Mouse (Mus musculus): ENCODE results near the gene Pcca.

Pcca gene

DNA sequence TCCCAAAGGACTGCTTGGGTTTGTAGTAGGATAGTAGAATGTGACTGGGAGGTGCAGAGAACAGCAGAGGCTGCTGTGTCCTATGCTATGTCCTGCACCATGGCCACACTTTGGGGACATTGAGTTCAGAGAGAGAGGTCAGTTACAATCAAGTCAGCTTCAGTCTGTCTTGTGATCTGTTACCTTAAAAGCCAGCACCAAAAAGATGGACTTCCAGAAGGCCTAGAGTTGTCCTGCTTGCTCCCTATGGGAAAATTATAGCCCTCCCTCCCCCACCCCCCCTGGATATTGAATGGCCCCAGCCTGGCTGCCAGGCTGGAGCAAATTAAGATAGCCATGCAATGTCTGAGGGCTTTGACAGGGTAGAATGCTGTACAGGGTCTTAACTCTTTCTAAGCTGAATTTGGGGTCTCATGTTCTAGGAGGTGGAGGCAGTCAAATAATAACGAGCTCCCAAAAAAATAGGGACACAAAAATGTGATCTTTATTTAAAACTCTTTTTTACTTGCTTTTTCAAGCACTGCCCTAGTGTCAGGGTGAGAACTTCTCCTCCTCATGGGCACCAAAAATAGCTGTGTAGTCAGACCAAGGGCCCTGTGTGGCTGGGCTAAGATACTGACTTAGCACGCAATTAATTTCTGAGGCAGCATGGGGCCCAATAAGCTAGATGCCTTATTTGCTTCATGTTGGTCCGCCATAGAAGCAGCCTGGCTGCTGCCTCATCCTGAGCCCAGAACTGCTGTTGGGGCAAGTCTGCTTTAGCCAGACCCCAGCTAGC, 353.8 kb downstream of the Pcca start:
- no peak for DNase-seq (ENCODE audit: low spot score)

DNA sequence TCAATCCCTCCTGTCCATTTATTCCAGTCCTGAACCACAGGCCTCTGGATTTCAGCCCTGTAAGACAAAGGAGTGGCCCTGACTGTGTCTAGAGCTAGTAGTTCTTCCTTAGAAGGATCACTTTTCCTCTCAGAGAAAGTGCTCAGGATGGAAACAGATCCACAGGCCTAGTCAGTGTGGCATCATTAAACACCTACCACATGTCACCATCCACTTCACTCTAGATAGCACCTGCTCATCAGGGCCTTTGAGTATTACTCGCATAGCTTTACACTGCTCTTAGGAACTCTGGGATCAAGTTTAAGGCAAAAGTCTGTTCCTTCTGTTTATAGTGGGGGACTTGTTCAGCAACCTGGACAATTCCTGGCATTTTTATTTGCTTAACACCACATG, 354.4 kb downstream of the Pcca start:
- no peak for DNase-seq (ENCODE audit: low spot score)

DNA sequence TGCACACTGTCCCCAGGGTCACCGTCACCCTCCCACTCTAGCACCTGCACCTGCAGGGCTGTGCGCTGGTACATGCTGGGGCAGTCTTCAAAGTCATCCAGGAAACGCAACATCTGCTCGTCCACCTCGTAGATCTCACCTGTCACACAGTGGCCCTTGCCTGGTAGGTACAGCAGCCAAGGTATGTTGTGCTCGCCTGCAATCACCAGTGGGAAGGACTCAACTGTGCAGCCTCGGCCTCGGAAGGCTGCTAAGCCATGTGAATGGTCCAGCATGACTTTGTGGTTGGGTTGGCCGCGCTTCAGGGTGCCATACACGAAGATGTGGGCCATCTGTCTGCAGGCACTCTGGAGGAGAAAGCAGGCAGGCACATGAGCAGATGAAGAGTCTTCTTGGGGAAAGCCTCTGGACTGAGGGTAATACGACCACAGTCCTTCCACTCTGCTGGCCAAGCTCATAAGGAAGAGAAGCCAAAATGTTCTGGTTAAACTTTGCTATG, 357.4 kb downstream of the Pcca start:
- no peak for DNase-seq (ENCODE audit: low spot score)

DNA sequence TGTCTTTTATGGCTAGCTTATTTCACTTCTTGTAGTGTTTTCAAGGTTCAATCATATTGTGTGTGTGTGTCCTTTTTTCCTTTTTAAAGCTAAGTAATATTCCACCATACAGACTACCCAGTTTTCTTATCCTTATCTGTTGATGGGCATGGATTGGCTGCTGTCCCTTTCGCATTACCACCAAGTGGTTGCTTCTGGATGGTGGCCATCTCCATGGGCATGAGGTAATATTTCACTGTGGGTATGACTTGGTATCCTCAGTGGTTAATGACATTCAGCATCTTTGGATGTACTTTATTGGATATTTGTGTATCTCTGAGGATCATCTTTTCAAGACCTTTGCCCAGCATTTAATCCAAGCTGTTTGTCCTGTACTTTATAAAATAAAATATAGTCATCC, 362.0 kb downstream of the Pcca start:
- no peak for DNase-seq (ENCODE audit: low spot score)

DNA sequence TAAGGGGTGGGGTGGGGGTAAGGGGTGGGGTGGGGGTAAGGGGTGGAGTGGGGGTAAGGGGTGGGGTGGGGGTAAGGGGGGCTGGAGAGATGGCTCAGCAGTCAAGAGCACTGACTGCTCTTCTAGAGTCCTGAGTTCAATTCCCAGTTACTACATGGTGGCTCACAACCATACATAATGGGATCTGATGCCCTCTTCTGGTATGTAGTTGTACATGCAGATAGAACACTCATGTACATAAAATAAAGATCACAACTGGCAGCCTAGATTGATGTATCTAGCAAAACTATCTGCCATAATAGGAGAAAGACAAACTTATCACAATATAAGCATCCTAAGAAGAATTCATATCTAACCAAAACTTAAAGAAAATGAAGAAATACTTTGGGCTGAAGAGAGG, 364.4 kb downstream of the Pcca start:
- no peak for DNase-seq (ENCODE audit: low spot score)

DNA sequence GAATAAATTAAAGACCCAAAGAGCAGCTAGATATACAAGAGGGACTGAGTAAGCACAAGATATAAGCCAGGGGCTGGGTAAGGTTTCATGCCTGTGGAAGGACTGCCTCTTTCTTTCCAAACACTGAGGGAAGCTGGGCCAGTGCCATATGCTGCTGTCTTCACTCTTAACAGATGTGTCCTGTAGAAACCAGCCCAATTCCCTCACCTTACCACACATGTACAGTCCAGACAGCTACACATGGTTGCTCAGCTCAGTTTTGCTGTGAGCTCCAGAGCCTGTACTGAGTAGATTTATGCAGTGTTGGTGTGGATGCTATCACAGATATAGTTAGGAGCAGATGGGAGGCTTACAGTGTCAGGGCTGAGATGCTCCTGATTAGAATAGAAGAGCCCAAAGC, 366.6 kb downstream of the Pcca start:
- no peak for DNase-seq (ENCODE audit: low spot score)

DNA sequence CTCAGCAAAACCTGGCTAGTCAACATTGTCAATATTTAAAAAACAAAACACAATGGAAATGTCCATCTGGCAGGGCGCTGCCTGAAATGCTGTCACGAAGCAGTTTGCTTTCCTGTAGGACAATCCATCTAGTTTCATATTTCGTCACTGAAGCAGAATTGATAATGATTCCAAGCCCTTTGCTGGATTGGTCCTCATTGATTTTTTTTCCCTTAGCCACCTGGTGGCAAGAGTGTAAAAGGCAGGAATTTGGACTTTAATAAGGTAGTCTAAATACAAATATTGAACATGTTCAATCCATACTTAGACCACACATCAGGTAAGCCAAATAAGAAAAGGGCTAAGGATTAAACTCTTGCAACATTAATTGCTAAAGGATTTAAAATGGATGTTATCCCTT, 367.1 kb downstream of the Pcca start:
- no peak for DNase-seq (ENCODE audit: low spot score)

DNA sequence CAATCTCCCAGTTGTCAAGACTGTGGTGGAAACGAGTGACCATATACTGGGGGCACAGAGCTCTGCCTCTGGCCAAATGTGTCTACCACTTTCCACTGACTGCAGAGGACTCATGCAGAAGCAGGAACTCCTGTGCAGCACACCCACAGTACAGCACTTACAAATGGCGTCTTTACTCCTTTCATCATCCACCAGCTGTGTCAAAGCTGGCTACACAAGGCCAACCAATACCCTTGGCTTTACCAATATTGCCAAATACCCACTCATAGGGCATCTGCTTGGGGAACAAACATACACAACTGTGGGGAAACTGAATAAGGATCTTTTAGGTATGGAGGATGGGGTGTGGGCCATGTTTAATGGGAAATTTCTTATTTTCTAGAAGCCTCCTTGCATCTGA, 367.6 kb downstream of the Pcca start:
- DNase-seq (ENCODE audit: low spot score) = no peak

DNA sequence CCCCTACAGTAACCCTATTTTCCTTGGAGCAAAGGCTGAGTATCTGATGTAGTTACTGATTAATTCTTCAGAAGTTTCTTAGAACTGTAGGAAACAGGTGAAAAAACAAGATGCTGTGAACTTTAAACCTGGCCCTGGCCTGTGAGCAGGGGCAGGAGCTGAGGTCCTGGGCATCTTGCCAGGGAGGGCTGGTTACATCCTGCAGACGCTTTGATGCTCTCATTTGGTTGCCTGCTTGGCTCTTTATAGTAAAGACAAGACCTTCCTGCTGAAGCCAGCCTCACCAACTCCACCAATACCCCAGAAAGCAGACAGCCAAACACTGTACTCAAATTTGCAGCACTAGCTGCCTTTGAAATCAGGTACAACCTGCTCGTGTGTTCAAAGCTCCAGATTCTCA, 368.0 kb downstream of the Pcca start:
- DNase-seq (ENCODE audit: low spot score) = peak; percentile 34

DNA sequence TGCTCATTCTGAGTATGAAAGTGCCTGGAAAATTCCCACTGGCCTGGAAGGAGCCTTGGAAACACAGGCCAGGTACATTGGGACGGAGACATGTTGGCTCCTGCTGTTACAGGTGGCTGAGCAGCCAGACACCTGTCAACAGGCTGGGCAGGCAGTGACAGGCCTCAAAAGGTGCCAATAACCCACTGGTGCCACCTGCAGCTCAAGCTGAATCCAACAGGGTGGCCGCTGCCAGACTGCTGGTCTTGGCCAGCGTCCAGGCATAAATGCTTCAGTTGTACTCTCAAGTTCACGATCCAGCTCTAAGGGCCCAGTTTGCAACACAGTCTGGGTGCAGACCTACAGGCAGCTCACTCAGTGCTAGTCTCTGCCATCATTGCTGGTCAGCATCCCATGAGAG, 368.8 kb downstream of the Pcca start:
- DNase-seq (ENCODE audit: low spot score) = peak; percentile 82

DNA sequence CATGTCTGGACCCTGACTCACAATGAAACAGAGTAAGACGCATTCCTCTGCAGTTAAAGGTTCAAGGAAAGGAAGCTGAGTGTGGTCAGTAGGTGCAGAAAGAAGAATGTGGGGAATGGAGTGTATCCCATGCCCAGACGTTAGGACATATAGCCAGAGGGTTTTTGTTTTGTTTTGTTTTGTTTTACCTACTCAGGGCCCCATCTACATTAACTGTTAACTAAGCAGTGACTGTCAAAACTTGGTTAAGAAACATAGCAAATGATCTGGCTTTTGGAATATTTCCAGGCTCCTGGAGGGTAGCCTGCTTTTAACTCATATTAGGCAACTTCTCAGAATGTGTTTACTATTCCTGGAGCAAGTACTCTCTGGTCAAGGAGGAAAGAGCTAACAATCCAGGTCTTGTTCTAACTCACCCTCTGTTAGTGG, 369.8 kb downstream of the Pcca start:
- peak; percentile 56 for DNase-seq (ENCODE audit: low spot score)

DNA sequence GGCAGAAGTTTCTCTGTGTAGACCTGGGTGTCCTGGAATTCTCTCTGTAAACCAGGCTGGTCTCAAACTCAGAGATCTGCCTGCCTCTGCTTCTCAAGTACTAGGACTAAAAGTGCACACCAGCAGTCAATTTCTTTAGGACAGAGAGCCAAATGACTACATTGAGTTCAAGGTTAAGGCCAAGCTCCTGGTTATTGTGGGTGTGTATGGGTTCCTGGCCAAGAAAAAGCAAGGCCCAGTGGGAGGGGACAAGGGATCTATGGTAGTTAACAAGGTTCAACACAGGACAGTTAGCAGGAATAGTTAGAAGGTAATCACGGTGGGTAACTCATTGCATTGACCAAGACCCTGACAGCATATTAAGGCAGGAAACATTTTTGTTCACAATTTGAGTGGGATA, 370.9 kb downstream of the Pcca start:
- DNase-seq (ENCODE audit: low spot score) = no peak

DNA sequence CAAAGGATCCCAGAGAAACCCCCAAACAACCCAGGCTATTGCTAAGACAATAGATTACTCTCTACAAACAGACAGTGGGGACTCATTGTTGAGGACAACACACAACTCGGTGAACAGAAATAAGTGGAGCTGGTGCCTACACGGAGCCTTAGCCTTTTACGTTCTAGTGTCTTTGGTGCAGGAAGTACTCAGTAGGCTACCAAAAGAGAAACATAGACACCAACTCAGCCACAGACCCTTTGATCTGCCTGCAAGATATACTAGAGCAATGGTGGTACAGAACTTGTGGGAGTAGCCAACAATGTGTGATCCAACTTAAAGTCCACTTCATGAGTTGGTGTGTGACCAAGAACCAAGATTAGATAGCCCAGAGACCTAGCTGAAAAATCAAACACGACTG, 374.0 kb downstream of the Pcca start:
- no peak for DNase-seq (ENCODE audit: low spot score)

DNA sequence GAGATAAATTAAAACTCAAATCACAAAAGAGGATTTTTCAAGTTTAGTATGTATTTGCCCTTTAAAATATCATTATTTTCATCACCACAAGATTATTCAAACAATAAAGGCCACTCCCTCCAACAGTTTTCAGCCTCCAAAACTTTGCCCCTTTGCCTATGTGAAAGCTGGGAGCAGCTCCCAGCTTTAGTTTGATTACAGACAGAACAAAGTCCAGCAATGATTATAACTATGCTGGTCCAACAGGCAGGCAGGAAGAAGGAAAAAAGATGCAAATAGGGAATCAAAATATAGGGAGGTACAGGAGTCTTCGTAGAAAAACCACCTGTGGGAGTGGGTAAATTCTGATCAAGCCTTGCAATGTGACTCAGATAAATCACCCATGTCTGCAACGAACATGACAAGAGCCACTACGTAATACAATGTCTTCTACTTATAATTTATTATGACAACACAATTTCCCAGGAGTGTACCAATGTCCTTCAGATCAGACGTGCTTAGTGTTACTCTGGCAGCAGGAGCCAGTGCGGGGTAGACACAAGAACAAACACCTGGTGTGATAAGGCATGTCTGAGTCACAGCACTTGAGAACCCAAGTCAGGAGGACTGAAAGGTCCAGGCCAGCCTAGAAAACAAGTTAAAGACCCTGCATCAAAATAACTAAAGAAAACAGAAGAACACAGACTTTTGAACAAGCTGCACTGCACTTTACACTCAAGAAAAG, 375.4 kb downstream of the Pcca start:
- DNase-seq (ENCODE audit: low spot score) = peak; percentile 17

DNA sequence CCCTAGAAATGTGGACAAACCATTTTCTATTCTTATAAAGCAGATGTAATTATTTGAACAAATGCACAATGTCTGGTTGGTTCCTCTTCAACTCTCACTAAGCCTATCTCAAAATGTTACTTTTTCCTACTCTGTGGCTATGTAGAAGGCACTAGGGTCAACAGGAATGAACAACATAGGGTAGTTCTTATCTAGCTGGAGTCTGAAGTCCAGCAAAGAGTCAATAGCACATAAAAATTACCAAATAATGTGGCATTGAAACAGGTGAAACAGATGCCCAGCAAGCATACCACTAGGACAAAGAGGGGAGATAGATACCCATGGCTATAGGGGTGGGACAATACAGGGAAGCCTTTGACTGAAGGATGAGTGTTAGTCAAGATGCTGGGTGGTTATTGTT, 377.1 kb downstream of the Pcca start:
- DNase-seq (ENCODE audit: low spot score) = no peak

DNA sequence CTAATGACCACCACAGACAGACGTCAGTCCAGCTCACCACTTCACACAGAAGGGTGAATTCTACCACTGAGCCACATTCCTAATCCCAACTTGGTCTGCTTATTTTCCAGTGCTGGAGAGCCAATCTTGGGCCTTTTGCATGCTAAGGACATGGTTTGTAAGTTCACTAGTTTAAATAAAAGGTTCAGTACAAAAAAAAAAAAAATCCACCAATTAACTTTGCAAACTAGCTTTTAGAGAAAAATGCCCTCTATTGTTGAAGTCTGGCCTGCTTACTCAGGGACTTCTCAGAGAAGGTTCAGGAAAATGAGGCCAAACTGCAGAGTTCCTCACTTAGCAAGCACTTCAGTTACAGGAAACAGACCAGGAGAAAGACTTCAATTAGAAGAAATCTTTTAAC, 378.0 kb downstream of the Pcca start:
- DNase-seq (ENCODE audit: low spot score) = no peak

DNA sequence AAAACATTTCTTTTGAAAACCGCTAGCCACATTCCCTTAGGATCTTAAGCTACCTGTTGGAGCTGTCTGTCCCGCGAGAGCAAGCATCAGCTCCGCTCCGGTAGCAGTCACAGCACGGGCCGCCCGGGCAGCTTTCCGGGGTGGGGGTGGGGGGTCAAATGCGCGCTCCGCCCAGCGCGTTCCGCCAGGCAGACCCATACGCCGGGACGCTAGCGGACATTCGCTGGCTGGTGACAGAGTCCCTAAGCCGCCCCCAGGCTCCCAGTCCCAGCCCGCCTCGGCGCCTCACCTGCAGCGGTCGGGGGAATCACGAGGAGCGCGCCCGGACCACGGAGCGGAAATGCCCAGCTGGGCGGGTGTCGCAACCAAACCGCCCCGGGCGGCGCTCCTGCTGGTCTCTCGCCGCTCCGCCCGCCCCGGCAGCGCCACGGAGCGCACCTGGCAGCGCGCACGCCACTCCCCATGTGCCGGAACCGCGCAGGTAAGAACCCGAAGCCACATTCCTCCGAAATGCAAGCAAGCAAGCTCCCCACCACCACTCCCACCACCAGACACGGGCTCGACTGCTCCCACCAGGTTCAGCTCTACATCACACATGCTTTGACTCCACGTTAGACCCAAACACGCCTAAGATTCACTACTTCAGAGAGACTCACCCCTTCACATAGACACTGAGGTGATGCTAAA, 378.8 kb downstream of the Pcca start:
- DNase-seq (ENCODE audit: low spot score) = peak; percentile 64

DNA sequence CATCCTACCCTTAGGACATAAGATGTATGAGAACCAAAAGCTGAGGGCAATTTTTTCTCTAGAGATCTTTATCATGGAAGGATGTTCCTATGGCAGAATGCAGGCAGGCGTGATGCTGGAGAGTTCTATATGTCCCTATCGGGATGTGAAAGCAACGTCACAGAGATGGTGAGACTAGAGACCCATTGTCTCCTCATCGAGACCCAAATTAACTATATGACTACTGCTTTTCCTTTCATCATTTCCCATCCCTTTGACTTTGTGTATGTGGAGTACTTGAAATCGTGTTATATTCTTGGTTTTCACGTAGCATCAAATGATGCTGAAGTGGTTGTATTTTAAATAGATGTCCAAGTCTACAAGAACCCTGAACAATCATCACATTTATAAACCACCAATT, 379.5 kb downstream of the Pcca start, which contains the start of gene Ggact:
Gene Ggact (minus strand): TSS at position 101 of the 400 bp plus-strand sequence.
- no peak for DNase-seq (ENCODE audit: low spot score)

DNA sequence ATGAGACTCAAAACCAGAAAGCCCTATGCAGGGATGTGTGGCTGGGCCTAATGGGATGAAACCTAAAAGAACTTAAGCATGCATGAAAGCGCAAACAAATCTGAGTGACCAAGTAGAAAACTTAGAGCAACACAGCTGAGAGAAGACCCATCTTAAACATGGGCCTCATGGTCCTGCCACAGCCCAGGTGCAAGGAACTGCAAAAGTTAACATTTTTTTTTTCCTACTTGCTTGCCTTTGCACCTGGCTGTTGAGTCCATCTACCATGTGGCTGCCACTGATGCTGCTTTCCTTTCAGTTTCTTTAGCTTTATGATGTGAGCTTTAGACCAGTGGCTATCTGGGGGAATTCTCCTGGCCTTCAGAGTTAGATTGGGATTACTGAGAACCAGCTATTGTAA, 383.6 kb downstream of the Pcca start:
- no peak for DNase-seq (ENCODE audit: low spot score)

DNA sequence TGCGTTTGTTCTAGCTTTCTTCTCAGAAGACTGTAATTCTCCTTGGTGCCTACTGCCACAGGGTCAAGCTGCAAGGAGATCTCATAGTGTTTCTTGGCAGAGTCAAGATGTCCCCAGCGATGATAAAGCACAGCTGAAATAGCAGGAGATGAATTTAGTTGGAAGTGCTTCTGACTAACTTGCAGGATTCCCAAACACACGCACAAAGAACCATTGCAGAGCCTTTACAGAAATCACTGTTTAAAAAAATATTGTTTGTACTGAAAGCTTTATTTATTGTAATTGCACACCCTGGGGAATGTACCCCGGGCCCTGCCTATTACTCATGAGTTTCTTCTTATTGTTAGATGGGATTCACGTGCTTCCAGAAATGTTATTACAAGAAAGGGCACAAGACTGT, 385.9 kb downstream of the Pcca start:
- no peak for DNase-seq (ENCODE audit: low spot score)

DNA sequence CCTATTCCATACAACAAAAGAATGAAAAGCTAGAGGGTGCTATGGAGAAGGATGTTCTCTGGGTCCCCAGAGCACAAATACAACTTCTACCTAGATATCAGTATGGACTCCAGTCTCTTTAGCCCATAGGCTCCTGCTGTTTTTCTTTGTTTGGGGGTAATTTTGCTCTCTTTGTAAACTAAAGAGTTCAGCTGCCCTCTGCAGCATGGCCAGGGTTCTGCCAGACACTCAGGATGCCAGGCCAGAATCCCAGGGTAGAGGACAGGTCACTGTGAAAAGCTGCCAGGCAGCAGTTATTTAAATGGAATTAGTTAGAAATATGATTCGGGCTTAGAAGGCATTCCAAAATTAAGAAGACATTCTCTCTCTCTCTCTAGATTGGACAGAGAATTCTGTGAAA, 402.3 kb downstream of the Pcca start:
- no peak for DNase-seq (ENCODE audit: low spot score)

Measured in lung, postnatal 25 days (tissue).